Mouse (Mus musculus) heart, postnatal 36 days (tissue): ENCODE data around the gene Kif13a. TPM values are rescaled to one million over a fixed set of nuclear protein-coding genes. Genes with fewer than 3 reads are reported as not detected.

Source experiments
- DNase-seq, 2 experiments: peaks; one replicate each; pipeline ENCODE4 v3.0.0; 2021 to 2022
- intact Hi-C: fragments of 180-260 bp; cut with DNase I; formaldehyde crosslinking; loops from one replicate; pipeline ENCODE4 v1.15.1; 2025
- total RNA-seq, 2 experiments: library from RNA; stranded (reverse); gene quantifications; 2 replicates each; pipeline ENCODE4 v1.2.3; 2021

Kif13a gene
- total RNA-seq, 2 experiments from 2014 or later = 109 to 112 TPM

DNA sequence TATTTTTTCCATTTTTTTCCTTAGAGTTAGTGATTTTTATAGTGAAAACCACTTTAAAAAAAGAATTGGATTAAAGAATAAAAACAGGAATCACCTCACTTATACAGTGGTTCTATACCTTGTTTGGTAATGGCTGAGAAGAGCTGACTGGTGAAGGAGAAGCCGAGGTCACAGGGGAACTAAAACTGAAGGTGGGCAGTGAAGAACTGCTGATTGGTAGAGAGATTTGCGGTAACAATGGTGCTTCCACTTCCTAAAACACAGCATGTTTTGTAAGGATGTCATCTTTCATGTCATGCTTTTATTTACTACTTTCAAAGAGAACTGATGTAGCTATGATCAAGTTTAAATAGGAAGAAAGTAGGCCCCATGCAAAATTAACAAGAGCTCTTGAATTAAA is 228.2 kb downstream of the Kif13a start:
- DNase-seq = no peak
- intact Hi-C loops = no loop called here

DNA sequence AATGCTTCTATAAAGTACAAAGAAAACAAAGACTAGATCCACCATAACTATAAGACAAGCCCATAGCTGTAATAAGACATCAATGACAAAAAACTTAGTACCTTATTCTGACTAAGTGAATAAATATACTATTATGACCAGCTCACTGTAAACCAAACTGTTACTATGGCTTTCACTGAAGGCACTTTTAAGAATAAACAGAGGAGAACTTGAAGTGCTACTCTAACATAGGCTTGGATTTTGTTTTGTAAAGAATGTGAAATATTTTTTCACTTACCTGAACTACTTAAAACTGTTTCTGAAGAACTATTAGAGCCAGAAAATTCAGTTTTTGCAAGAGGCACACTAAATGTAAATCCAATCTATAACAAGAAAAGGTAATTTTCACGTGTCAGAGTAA is 230.3 kb downstream of the Kif13a start:
- no peak for DNase-seq
- intact Hi-C loops = no loop called here

Other genes with a start within 250 kb of the Kif13a start
- gene Nup153, start 201.9 kb downstream of the Kif13a start, total RNA-seq = 10 to 100 TPM; 29.0 to 41.1 TPM
- gene Nhlrc1, start 85.0 kb upstream of the Kif13a start, total RNA-seq = 1 to 10 TPM; 5.6 to 7.8 TPM
- gene Kdm1b, start 113.6 kb upstream of the Kif13a start, total RNA-seq = 10 to 100 TPM; 10.1 to 10.3 TPM
- 1 to 10 TPM; 3.6 to 4.2 TPM for gene Tpmt, start 114.9 kb upstream of the Kif13a start, total RNA-seq
- gene Dek, start 176.3 kb upstream of the Kif13a start, total RNA-seq = 10 to 100 TPM; 32.4 to 38.7 TPM
- gene Rnf144b, start 192.8 kb upstream of the Kif13a start, total RNA-seq = 10 to 100 TPM; 15.2 to 34.7 TPM